Mouse (Mus musculus) kidney, postnatal 0 days (tissue): ENCODE measurements at regions not wholly inside any gene's neighbourhood (a gene's known extent, or its start where the extent isn't known, plus 50 kb on each side); places are given as distances from the start of the nearest gene placed in this dataset.

Experiments used
- ATAC-seq: fragments of 200-750 bp; cut with Nextera tagmentation; replicated peaks from 2 replicates; pipeline ENCODE4 v1.8.0; 2017; ENCODE audit warnings: low read depth, moderate number of reproducible peaks, moderate TSS enrichment, moderate library complexity; ENCODE audit not compliant: low FRiP score
- DNase-seq: peaks from one replicate; pipeline ENCODE4 v3.0.0-alpha.2; 2016; ENCODE audit warnings: low spot score
- H3K27ac ChIP-seq: fragments of 300-500 bp; sonication (generic); 2 replicates; pipeline ENCODE4 v1.5.1; 2014; ENCODE audit warnings: mild to moderate bottlenecking
- H3K27me3 ChIP-seq: fragments of 300-500 bp; sonication (generic); 2 replicates; pipeline ENCODE4 v1.6.1; 2014; ENCODE audit warnings: low read length, mixed read lengths; ENCODE audit not compliant: insufficient read depth
- H3K36me3 ChIP-seq: fragments of 300-500 bp; sonication (generic); 2 replicates; pipeline ENCODE4 v1.6.1; 2014; ENCODE audit warnings: low read length, mixed read lengths; ENCODE audit not compliant: insufficient read depth
- H3K4me1 ChIP-seq: fragments of 300-500 bp; sonication (generic); replicated peaks from 2 replicates; pipeline ENCODE4 v1.6.1; 2014; ENCODE audit warnings: antibody characterized with exemption, low read length, mixed read lengths; ENCODE audit not compliant: insufficient read depth
- H3K4me2 ChIP-seq: fragments of 300-500 bp; sonication (generic); 2 replicates; pipeline ENCODE4 v1.6.1; 2014; ENCODE audit warnings: mild to moderate bottlenecking, low read length, moderate library complexity, mixed read lengths
- H3K4me3 ChIP-seq: fragments of 300-500 bp; sonication (generic); replicated peaks from 2 replicates; pipeline ENCODE4 v1.5.1; 2014; ENCODE audit warnings: low read depth, low read length
- H3K9ac ChIP-seq: fragments of 300-500 bp; sonication (generic); 2 replicates; pipeline ENCODE4 v1.6.1; 2014; ENCODE audit warnings: low read depth, low read length
- H3K9me3 ChIP-seq: fragments of 300-500 bp; sonication (generic); replicated peaks from 2 replicates; pipeline ENCODE4 v1.6.1; 2016; ENCODE audit warnings: low read length, inconsistent platforms, mixed read lengths
- CTCF ChIP-seq: IDR thresholded peaks from 2 replicates; pipeline ENCODE4 v1.5.1; 2016; ENCODE audit warnings: antibody characterized with exemption, low read depth, mild to moderate bottlenecking, moderate library complexity
- WGBS: fragments of 180-500 bp; shearing (Covaris S2); extraction: QIAGEN DNeasy Blood & Tissue Kit; methylation state at CpG from one replicate; pipeline ENCODE4 v1.1.7; 2014; 5-methylcytosine and 5-hydroxymethylcytosine counted together

GRCm38 (mm10) chrX:15913795-15914500 is 608.7 kb upstream of the Cypt1 start:
- ATAC-seq (no peak), DNase-seq (peak; percentile 5)
- 89% methylated on average over 1 of the region's 1 CpGs for WGBS
- H3K4me1 ChIP-seq = no peaks in the 10 kb centered on the region
- TF ChIP-seq CTCF = no peak
- H3K4me2 ChIP-seq = no peak overlapping the region
- no peaks in the 10 kb centered on the region for H3K9me3 ChIP-seq
- H3K36me3 ChIP-seq = no peaks in the 10 kb centered on the region
- no peak overlapping the region for H3K27ac ChIP-seq
- H3K4me3 ChIP-seq = no peak overlapping the region
- H3K9ac ChIP-seq = no peak overlapping the region
- H3K27me3 ChIP-seq = no peaks in the 10 kb centered on the region
